Mouse (Mus musculus) urinary bladder, adult 2 months (tissue): ENCODE results near the gene Mylk2. TPM values are rescaled to one million over a fixed set of nuclear protein-coding genes. Genes with fewer than 3 reads are reported as not detected.

Source experiments
- DNase-seq: peaks from one replicate; pipeline ENCODE4 v3.0.0; 2022; ENCODE audit warnings: low spot score
- polyA plus RNA-seq: library from polyadenylated mRNA; depleted of rRNA; stranded (reverse); fragments of >200 nt; gene quantifications from 2 replicates; pipeline ENCODE4 v1.2.3, GENCODE M21; 2012; rRNA removed

Mylk2 gene
- polyA plus RNA-seq, result 0.34 and 0.63 TPM in 2 replicates

- DNase-seq, result no peak
Measured at GRCm38 (mm10) chr2:152911031-152911430, at the start of gene Mylk2. Gene Mylk2, plus strand, starts transcription at chr2:152911352.

- DNase-seq, result no peak
Measured at GRCm38 (mm10) chr2:152861891-152862290, 49.3 kb upstream of the Mylk2 start.

- no peak for DNase-seq
Measured at GRCm38 (mm10) chr2:152862638-152863037, 48.5 kb upstream of the Mylk2 start.

- no peak for DNase-seq
Measured at GRCm38 (mm10) chr2:152863346-152863745, 47.8 kb upstream of the Mylk2 start.

GRCm38 (mm10) chr2:152878239-152878638 is 32.9 kb upstream of the Mylk2 start:
- DNase-seq, result no peak

GRCm38 (mm10) chr2:152880898-152881297 is 30.3 kb upstream of the Mylk2 start:
- no peak for DNase-seq

- DNase-seq, result no peak
Measured at GRCm38 (mm10) chr2:152884101-152884645, 27.0 kb upstream of the Mylk2 start.

- DNase-seq, result no peak
Measured at GRCm38 (mm10) chr2:152887230-152887629, 23.9 kb upstream of the Mylk2 start.

- DNase-seq, result no peak
Measured at GRCm38 (mm10) chr2:152888774-152889173, 22.4 kb upstream of the Mylk2 start.

GRCm38 (mm10) chr2:152895834-152896233 is 15.3 kb upstream of the Mylk2 start:
- no peak for DNase-seq

GRCm38 (mm10) chr2:152896926-152897325 is 14.2 kb upstream of the Mylk2 start:
- no peak for DNase-seq

GRCm38 (mm10) chr2:152899011-152899410 is 12.1 kb upstream of the Mylk2 start:
- no peak for DNase-seq

- no peak for DNase-seq
Measured at GRCm38 (mm10) chr2:152901296-152901695, 9.9 kb upstream of the Mylk2 start.

- DNase-seq, result no peak
Measured at GRCm38 (mm10) chr2:152902658-152903057, 8.5 kb upstream of the Mylk2 start.

GRCm38 (mm10) chr2:152903586-152903985 is 7.6 kb upstream of the Mylk2 start:
- no peak for DNase-seq

- peak; percentile 18 for DNase-seq
Measured at GRCm38 (mm10) chr2:152904127-152904643, 7.0 kb upstream of the Mylk2 start.

GRCm38 (mm10) chr2:152905036-152905829 is 5.9 kb upstream of the Mylk2 start:
- peak; percentile 22 for DNase-seq

GRCm38 (mm10) chr2:152906274-152907037 is 4.7 kb upstream of the Mylk2 start:
- no peak for DNase-seq

- peak; percentile 19 for DNase-seq
Measured at GRCm38 (mm10) chr2:152907114-152907943, 3.8 kb upstream of the Mylk2 start.

GRCm38 (mm10) chr2:152909848-152910247 is 1.3 kb upstream of the Mylk2 start:
- DNase-seq, result no peak

GRCm38 (mm10) chr2:152911432-152911831 is 280 bp downstream of the Mylk2 start:
- DNase-seq, result no peak
